Mouse (Mus musculus) spleen, adult 2 months (tissue): Measurements from ENCODE around the gene Cacnb2. TPM values are rescaled to one million over a fixed set of nuclear protein-coding genes. Genes with fewer than 3 reads are reported as not detected.

ENCODE experiments used
- DNase-seq, 2 experiments: peaks; one replicate each; pipeline versions ENCODE4 v3.0.0 to v3.0.0-alpha.2; 2012 to 2021; ENCODE audit warnings: low spot score in 2 of 2, low read depth in 1 of 2
- H3K27ac ChIP-seq: fragments of 200-500 bp; 2 replicates; pipeline ENCODE4 v1.5.1; 2012; ENCODE audit warnings: low read length, inconsistent platforms; ENCODE audit not compliant: insufficient read depth
- H3K27me3 ChIP-seq: fragments of 200-500 bp; 2 replicates; pipeline ENCODE4 v1.6.1; 2012; ENCODE audit warnings: mild to moderate bottlenecking, moderate library complexity, low read length, inconsistent platforms; ENCODE audit not compliant: control insufficient read depth, insufficient read depth
- H3K36me3 ChIP-seq: fragments of 200-500 bp; 2 replicates; pipeline ENCODE4 v1.6.1; 2012; ENCODE audit warnings: mild to moderate bottlenecking, low read length, inconsistent platforms; ENCODE audit not compliant: control insufficient read depth, insufficient read depth
- H3K4me1 ChIP-seq: fragments of 200-500 bp; 2 replicates; pipeline ENCODE4 v1.6.1; 2011; ENCODE audit warnings: inconsistent platforms; ENCODE audit not compliant: control insufficient read depth, insufficient read depth, insufficient read length
- H3K4me3 ChIP-seq: fragments of 200-500 bp; 2 replicates; pipeline ENCODE4 v1.5.1; 2011; ENCODE audit warnings: mild to moderate bottlenecking, inconsistent platforms; ENCODE audit not compliant: insufficient read depth, insufficient read length; ENCODE audit errors: extremely low read depth
- CTCF ChIP-seq: fragments of 200-500 bp; IDR thresholded peaks from 2 replicates; pipeline ENCODE4 v1.5.1; 2011; ENCODE audit warnings: mild to moderate bottlenecking, inconsistent platforms; ENCODE audit not compliant: insufficient read depth, insufficient read length, insufficient replicate concordance; ENCODE audit errors: extremely low read depth
- POLR2A ChIP-seq: fragments of 200-500 bp; IDR thresholded peaks from 2 replicates; pipeline ENCODE4 v1.6.1; 2011; ENCODE audit warnings: low read depth, low read length, inconsistent platforms
- WGBS: fragments of 180-500 bp; shearing (Covaris S2); methylation state at CpG from one replicate; pipeline ENCODE4 v1.1.7; 2018; 5-methylcytosine and 5-hydroxymethylcytosine counted together
- polyA plus RNA-seq: library from polyadenylated mRNA; depleted of rRNA; stranded (reverse); fragments of >200 nt; gene quantifications from 2 replicates; pipeline ENCODE4 v1.2.3, GENCODE M21; 2012

Cacnb2 gene
- polyA plus RNA-seq, 1 experiment, result 0.37 TPM

DNA sequence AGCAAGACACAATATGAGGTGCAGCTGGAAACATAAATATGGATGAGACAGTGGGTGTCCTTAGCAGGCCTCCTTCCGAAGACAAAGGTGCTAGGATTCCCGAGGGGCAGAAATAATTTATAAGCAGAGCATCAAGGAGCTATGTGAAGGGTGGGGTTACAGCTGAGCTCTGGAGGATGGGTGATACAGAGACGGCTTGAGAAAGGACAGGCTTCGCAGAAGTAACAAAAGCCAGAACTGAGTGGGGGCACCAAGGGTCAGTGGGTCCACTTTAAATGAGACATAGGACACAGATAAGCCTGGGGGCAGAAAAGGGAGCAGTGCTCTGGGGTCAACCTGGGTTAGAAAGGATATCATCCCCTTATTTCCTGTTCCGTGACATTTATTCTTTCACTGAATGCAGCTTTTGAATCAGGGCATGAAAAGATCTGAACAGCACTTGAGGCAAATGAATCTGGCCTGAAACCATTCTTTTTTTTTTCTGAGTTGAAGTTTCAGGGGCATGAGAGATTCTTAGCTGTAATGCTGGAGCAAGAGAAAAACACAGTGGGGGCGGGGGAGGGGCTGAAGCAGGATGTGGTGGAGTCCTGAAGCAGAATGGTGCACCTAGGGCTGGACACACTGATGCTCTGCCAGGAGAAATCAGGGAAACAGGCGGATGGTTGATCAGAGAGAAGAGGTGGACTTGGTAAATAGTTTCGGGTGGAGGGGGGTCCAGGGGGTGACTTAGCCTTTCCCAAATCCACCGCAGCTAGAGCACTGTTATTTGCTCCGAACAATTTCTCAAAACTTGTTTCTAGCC, 304.4 kb downstream of the Cacnb2 start:
- 89% methylated on average over 10 of the region's 10 CpGs for WGBS
- Histone ChIP-seq H3K4me3 (no peak overlapping the region), H3K36me3 (no peaks in the 10 kb centered on the region), H3K27me3 (no peaks in the 10 kb centered on the region), H3K4me1 (no peaks in the 10 kb centered on the region), H3K27ac (no peak overlapping the region)
- DNase-seq, result no peak
- TF ChIP-seq CTCF (no peak), POLR2A (no peak)

- Histone ChIP-seq H3K36me3 (no peaks in the 10 kb centered on the region), H3K27ac (no peak overlapping the region), H3K27me3 (no peaks in the 10 kb centered on the region), H3K4me3 (no peak overlapping the region), H3K4me1 (no peaks in the 10 kb centered on the region)
- 88% methylated on average over 3 of the region's 3 CpGs for WGBS
- no peak for TF ChIP-seq CTCF
- no peak for TF ChIP-seq POLR2A
- DNase-seq, result no peak
Observed at GRCm38 (mm10) chr2:14917585-14918247, 314.8 kb downstream of the Cacnb2 start.

DNA sequence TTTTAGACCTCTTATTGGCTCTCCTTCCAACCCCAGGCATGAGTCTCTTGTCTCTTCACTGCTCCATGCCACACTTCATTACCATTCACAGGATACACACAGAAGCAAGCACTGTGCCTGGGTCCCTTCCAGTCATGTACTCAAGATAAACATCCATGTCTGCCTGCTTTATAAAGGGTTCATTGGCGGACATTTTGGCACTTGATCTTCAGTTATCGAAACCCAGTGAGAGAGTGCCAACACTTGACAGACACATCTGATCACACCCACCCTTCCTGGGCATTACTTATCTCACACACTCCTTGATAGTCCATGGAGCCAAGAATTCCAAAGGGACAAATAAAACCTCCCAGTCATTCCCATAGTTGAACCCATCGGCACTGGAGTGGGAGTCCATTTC, 327.0 kb downstream of the Cacnb2 start:
- no peak for DNase-seq
- Histone ChIP-seq H3K4me1 (no peaks in the 10 kb centered on the region), H3K4me3 (no peak overlapping the region), H3K36me3 (no peaks in the 10 kb centered on the region), H3K27me3 (no peaks in the 10 kb centered on the region), H3K27ac (no peak overlapping the region)
- 93% methylated on average over 3 of the region's 3 CpGs for WGBS
- TF ChIP-seq POLR2A (no peak), CTCF (no peak)

DNA sequence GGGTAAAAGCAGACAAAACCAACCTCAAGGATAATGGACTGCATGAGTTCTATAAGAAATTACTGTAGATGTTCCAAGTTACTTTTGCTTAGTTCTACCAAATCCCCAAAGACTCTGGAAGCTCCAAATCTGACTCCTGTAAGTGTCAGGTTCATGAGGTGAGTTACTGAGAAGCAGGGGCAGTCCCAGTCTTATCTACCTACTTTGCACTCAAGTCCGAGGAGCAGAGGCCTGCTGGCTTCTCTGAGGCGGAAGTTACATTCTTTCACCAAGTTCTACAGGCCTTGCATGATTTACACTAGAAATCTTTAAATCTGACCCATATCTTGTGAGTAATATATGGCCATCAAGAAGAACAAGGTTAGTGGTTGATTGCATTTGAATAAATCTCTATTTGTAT, 329.1 kb downstream of the Cacnb2 start:
- 88% methylated on average over 2 of the region's 2 CpGs for WGBS
- H3K36me3 ChIP-seq, result no peaks in the 10 kb centered on the region
- no peak overlapping the region for H3K4me3 ChIP-seq
- no peak overlapping the region for H3K27ac ChIP-seq
- DNase-seq, result no peak
- no peak for TF ChIP-seq POLR2A
- TF ChIP-seq CTCF, result no peak
- no peaks in the 10 kb centered on the region for H3K27me3 ChIP-seq
- no peaks in the 10 kb centered on the region for H3K4me1 ChIP-seq

DNA sequence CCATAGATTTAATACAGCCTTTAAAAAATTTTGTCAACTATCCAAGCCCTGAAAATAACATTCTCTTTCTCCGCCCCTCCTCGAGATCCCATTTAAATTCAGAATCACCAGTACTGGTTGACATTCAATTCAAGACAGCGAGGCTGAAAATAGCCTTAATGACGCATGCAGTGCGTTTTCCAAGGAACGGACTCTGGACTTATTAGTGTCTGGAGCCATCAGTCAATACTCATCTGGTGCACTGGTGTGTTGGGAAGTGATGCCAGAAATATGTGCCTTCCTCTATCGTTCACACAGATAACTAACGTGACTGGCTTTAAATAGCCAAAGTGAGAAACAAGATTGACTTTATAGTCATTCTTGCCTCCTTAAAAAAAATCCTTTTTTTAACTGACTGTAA, 333.6 kb downstream of the Cacnb2 start:
- Histone ChIP-seq H3K27me3 (no peaks in the 10 kb centered on the region), H3K27ac (no peak overlapping the region), H3K4me3 (no peak overlapping the region), H3K36me3 (no peaks in the 10 kb centered on the region), H3K4me1 (no peaks in the 10 kb centered on the region)
- DNase-seq, result no peak
- WGBS, result 91% methylated on average over 8 of the region's 8 CpGs
- TF ChIP-seq POLR2A (no peak), CTCF (no peak)

DNA sequence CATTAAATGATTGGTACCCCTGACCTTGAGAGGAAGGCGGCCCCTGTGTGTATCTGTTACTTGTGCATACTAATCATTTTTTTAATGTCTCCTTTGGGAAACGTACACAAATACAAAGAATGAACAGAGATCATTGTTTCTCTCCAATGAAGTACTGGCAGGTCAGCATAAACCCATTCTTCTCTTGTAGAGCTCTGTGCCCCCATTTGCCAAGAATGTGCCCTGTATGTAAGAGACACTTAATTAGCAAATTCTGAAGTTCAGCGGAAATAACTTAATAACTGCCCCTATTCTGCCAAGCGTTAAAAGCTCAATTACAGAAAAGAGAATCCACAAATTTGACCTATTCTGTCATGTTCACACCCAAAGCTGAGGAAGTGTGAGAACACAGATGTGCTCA, 339.4 kb downstream of the Cacnb2 start:
- Histone ChIP-seq H3K27ac (no peak overlapping the region), H3K4me3 (no peak overlapping the region), H3K27me3 (no peaks in the 10 kb centered on the region), H3K4me1 (no peaks in the 10 kb centered on the region), H3K36me3 (no peaks in the 10 kb centered on the region)
- WGBS, result 90% methylated on average over 4 of the region's 4 CpGs
- TF ChIP-seq POLR2A, result no peak
- TF ChIP-seq CTCF, result no peak
- DNase-seq, result no peak

DNA sequence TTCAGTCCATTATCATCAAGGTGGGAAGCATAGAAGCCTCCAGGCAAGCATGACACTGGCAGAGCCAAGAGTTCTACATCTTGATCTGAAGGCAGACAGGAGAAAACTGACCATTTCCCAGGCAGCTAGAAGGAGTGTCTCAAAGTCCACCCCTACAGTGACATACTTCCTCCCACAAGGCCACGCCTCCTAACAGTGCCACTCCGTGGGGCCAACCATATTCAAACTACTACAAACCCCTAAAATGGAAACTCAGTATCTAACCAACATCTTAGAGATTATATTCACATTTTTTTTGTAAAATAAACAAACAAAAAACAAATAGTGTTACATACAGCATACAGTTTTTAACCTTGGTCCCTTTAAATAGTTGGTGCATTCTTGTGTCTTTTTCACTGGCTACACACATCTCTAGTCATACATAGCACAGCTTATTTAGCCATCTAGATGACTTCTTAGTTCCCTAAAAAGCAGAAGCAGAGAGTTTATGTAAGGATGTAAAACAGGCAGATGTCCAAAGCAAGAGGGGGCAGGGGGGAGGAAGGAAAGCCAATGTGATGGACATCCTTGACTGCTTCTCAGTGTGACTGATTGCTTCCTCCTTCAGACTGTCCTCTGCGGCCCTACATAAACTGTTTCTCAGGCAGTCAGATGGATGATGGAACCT, 340.9 kb downstream of the Cacnb2 start:
- TF ChIP-seq CTCF (no peak), POLR2A (no peak)

More for the DNA sequence above, 340.9 kb downstream of the Cacnb2 start:
- peak in 1 of 2 experiments; percentile 27 for DNase-seq
- Histone ChIP-seq H3K27ac (no peak overlapping the region), H3K4me1 (no peaks in the 10 kb centered on the region), H3K4me3 (no peak overlapping the region), H3K36me3 (no peaks in the 10 kb centered on the region), H3K27me3 (no peaks in the 10 kb centered on the region)
- 39% methylated on average over 3 of the region's 3 CpGs for WGBS
